Mouse (Mus musculus) mesoderm, embryonic 11.5 days (tissue): Measurements from ENCODE around the gene Rbm6.
A peak's percentile ranks its signal among the peaks of the same experiment; 100 is the strongest.

ENCODE experiments used
- DNase-seq: peaks from one replicate; pipeline ENCODE4 v3.0.0-alpha.2; 2012; ENCODE audit warnings: low read depth, low spot score

The Rbm6 gene

DNA sequence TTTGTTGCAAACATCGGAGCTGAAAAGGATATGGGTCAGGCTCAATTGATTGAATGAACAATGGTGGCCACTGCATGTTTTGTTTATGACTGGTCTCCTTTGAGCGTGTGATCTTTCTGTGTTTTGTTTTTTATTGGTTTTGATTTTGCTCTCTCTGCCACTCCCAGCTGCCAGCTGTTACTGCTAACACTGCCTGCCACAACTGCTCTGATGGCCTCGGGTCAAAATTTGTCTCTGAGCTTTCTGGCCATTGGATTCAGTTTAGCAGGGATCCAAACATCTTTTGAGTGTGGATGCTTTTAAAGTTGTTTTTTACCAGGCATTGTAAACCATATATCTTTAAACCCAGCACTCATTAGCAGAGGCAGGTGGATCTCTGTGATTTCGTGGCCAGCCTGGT lies 7.4 kb upstream of the Rbm6 start:
- no peak for DNase-seq

DNA sequence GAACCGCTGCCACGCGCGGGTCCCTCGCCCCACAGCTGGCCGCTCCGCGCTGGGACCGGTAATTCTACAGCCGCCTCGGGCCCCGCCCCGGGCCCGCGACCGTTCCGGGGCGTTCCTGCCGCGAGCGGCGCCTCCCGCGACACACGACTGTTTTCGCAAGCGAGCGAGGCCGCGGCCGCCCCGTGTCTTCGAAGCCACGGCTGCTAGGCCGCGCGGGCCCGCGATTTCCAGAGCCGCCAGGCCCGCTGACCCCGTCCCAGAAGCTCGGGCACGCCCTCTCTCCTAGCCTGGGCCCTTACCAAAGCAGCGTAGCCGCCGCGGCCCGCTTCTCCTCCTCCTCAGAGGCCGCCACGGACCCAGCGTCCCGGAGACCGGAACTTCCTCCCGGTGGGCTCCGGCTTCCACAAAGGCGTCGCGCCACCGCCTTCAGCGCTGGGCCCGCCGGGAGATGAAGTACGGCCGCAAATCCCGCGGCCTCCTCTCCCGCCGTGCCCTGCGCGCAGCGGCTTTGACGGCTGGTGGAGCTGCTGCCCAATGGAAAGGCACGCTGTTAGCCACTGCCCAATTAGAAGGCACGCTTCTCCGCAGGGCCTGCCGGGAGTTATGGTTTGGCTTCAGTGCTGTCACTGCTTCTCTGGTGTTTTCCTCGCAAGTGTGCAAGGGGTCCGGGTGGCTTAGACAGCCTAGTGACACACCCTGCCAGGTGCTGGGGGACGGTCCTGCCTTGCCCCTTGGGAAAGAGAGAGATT lies 513 bp downstream of the Rbm6 start:
- peak; percentile 95 for DNase-seq

DNA sequence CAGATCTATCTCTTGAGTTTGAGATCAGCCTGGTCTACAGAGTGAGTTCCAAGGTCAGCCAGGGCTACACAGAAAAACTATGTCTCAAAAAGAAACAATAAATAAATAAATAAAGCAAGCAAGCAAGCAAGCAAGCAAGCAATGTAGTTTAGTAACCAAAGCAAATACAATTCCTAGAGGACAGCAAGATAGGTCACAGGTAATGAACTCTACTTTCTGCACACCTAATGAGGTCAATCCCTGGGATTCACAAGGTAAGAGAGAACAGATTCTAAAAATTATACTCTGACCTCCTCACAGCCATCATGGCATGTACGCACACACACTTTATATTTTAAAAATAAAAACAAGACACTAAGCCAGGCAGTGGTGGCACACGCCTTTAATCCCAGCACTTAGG lies 7.0 kb downstream of the Rbm6 start:
- DNase-seq: no peak

DNA sequence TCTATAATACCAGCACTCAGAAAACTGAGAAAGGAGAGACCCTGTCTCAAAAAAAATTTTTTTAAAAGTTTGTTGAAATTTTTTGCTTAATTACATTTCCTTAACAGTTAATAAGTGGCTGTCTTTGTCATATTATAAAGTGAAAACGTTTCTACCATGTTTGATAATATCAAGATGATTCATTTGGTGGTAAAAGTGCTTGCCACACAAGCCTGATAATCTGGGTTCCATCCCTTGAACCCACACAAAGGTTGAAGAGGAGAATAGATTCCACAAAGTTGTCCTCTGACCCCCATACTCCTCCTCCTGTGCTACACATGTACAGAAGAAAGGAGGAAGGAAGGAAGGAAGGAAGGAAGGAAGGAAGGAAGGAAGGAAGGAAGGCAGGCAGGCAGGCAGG lies 8.5 kb downstream of the Rbm6 start:
- no peak for DNase-seq

DNA sequence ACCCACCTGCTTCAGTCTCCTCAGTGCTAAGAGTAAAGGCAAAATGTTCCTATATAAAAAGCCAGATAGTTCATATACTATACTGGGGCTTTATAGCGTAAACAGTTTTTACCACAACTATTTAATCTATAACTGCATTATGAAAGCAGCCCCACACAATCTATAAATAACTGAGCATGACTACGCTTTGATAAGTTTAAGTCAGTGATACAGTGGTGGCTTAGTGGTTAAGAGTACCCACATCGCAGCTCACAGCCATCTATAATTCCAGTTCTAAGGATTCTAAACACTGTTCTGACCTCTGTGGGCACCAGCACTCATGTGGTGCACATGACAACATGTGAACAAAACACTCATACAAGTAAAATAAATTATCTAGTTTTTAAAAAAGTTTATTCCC lies 14.7 kb downstream of the Rbm6 start:
- DNase-seq: no peak

DNA sequence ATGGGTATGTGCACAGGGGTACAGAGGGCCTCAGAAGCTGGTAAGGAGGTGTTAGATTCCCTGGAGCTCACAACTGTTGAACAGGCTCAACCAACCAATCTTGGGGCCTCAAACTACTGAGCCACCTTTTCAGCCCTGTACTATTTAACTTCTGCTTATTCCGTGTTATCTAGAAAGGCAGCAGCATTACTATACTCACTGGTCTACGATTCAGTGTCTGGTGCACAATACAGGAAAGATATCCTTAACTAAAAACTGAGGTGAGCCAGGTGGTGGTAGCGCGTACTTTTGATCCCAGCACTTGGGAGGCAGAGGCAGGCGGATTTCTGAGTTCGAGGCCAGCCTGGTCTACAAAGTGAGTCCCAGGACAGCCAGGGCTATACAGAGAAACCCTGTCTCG lies 24.1 kb downstream of the Rbm6 start:
- no peak for DNase-seq

DNA sequence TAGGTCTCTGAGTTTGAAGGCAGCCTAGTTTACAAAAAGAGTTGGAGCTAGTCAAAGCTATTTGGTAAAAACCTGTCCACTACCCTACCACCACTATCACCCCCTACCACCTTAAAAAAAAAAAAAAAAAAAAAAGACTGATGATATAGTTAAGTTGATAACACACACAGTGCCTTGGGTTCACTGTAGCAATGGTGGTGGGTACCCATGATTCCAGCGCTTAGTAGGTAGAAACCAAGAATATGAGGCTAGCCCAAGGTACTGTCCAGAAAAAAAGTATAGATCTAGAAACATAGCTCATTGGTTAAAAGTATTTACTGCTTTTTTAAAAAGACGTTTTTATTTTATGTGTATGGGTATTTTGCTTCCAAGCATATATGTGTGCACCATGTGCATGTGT lies 30.3 kb downstream of the Rbm6 start:
- no peak for DNase-seq

DNA sequence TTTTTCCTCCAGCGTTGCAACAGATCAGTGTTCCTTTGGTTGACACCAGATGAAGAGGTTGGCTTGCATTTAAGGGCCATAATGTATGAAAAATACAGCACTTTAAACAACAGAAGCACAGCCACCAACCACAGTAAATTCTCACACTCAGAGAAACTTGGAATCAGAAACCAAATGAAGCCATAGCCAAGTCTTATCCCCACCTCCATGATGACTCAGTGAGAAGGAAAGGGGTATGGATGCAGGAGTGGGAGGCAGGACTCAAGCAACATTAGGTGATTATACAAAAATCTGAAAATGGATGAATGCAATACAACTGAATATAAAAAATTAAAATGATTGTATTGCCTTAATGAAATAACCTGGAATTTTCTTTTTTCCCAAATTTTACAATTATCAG lies 34.2 kb downstream of the Rbm6 start:
- DNase-seq: no peak

DNA sequence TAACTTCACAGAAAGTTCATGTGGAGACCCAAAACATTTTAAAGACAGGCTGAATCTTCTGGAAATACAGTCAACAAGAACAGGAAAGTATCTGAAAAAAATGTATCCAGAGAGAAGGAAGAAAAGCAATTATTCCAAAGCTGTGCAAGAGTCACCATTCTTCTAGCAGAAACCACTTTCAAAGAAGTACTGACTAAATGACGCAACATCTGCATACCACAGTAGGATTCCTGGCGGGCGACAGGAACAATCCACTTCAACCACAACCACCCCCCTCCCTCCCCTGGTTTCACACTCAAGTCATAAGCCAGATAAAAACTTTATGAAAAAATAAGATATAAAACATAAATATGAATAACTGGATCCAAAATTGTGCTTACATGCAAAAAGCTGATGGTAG lies 39.2 kb downstream of the Rbm6 start:
- no peak for DNase-seq

DNA sequence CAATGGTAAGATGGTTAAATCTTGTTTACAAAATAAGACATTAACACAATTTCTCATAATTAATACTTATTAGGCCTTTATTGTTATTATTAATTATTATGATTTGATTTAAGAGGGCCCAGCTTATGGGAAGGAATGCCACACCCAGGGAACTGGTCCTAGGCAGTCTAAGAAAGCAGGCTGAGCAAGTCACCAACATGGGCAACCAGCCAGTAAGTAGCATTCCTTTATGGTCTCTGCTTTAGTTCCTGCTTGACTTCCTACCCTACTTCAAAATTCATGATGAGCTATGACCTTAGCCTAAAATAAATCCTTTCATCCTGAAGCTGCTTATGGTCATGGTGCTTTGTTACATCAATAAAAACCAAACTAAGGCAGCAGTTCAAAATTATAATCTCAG lies 41.3 kb downstream of the Rbm6 start:
- no peak for DNase-seq

DNA sequence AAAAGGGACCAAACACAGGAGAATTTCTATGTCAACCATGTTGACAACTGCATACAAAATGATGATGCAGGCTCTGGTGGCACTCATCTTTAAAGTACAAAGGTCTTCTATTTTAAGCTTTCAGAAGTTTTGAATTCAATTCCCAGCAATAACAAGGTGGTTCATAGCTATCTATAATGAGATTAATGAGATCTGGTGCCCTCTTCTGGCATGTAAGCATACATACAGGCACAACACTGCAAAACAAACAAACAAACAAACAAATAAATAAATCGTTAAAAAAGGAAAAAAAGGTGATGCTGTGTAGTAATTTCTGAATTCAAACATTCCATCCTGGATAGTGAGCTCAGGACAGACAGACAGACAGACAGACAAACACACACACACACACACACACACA lies 60.9 kb downstream of the Rbm6 start:
- DNase-seq: no peak

DNA sequence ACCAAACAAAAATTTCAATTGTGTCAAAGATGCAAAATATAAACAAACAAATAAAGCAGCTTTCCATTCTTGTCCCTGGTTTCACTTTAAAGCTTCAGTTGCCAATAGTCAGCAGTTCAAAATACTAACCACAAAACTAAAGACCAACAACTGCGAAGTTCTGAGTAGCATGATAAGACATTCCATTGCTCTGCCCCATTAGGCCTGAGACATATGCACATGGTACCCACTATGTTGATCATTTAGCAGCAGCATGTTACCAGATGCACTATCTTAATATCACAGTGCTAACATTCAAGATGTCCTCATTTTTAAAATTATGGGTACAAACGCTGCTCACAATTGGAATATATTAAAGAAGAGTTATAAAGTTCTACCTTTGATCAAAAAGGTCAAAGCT lies 62.1 kb downstream of the Rbm6 start:
- DNase-seq: no peak

DNA sequence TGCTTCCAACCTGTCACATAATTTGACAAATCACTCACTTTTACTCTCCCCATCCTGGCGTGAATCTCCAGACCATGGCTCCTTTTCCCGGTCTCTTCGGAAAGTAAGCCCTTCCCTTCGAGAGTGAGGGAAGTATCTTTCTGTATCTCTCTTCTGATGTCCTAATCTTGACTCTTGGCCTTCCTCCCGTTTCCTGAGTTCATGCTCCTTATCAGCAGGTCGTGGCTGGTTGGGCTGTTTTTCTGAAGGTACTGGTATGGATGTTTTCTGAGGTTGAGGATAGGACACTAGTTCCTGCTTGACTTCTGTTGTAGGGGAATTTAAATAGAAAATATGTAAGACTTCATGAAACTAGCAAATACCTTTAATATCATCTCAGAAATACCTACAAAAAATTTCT lies 81.3 kb downstream of the Rbm6 start:
- no peak for DNase-seq

DNA sequence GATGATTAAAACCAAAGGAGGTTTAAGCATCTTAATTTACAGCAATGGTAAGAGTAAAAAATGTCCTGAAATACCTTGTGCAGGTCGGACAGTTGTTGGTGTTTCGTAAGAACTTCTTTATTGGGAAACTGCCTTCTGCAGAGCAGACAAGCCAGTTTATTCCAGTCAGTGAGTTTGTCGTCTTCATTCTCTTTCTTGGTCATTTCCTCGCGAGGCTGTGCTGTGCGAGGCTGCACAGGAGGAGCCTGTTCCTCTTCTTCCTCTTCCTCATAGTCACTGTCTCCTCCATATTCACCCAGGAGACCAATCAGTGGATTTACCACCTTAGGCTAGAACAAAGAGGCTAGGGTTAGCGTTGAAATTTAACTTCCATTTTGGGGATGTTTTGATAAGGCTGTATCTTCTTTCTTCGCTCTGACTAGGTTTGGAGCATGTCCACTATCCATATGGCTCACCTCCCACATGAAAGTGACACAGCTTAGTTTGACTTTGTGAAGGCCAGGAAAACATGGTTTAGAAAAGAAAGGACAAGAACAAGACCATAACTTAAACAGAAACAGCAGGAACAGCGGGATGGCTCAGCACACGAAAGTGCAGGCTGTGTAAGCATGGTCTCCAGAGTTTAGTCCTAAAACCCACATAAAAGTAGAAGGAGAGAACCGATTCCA lies 90.4 kb downstream of the Rbm6 start:
- DNase-seq: no peak

DNA sequence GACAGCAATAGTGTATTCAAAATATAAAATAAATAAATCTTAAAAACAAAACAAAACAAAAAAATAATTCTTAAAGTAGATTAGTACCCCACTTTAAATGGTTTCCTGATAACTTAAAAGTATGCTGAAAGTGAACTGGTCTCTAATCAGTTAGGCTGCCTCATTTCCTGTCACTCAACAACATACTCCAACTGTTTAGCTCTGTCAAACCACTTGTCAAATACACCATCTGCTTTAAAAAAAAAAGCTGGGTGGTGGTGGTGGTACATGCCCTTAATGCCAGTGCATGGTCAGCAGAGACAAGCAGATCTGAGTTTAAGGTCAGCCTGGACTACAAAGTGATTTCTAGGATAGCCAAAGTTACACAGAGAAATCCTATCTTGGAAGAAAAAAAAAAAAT lies 96.2 kb downstream of the Rbm6 start:
- no peak for DNase-seq

DNA sequence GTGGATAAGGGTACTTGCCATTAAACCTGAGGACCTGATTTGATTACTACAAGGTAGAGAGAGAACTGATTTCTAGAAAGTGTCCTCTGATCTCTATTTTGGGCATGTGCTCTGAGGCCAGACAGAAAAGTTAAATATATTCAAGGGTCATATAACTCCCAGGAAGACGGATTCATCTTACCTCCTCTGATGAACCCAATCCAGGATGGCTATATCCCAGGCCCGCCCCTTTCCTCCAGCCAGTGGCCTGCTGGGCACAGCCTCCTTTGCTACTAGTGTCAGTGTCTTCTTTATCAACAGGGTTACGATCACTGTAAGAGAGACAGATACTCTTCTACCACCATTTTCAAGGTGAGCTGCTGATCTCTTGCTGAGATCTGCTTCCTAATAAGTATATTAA lies 98.6 kb downstream of the Rbm6 start:
- no peak for DNase-seq

DNA sequence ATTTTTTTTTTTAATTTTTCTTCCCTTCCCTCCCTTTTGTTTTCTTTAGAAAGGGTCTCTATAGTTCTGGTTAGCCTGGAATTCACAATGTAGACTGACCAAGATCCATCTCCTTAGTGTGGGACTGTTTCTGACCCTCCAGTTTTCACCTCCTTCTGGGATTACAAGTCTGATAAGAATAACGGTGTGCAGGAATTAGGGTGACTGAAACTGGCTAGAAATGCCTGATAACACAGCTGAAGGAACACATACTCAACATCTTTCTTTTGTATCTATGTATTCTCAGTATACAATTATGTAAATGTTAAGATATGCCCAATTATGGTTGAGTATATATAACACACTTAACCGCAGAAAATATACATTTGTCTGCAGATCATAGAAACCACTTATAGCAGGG lies 101.3 kb downstream of the Rbm6 start:
- no peak for DNase-seq

DNA sequence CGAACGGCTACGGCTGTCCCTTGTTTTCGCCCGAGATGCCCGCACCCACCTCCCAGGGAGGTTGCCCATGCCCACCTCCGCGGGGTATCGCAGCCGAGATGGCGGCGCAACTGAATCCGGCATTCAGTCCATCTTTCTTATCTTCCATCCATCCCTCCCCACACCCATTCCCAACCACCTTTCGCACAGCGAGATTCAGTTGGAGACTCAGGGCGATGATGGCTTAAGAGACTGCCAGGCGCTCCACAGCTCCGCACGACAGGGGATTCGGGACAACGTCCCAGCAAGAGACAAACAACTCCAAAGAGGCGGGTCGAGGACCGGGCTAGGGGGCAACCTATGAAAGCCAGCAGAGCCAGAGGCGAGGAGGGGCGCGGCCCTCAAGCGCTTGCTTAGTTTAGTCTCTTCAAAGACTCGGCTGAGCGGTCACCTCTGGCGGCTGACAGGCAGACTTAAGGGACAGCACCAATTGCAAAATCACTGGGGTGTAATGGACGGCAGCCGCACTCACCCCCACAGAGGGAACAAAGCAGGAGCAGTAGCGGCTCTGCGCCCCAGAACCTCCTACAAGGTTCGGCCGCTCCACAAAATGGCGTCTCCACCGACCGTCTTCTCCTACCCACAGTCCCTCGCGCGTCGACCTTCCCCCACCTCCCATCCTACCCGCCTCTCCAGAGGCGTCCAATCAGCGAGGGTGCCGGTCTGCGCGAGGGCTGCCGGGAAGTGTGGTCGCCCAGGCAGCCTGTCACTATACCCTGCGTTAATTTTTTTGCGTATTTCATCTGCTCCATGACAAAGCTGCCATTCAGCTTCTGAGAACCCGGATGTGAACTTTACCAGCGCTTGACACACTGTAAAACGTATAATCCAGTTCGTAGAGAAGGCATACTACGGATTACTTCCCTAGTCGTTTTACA lies 102.4 kb downstream of the Rbm6 start, which contains the start of gene Rbm5:
Rbm5 (minus strand) TSS at position 623 of the 917 bp plus-strand sequence.
- DNase-seq: peak; percentile 96

DNA sequence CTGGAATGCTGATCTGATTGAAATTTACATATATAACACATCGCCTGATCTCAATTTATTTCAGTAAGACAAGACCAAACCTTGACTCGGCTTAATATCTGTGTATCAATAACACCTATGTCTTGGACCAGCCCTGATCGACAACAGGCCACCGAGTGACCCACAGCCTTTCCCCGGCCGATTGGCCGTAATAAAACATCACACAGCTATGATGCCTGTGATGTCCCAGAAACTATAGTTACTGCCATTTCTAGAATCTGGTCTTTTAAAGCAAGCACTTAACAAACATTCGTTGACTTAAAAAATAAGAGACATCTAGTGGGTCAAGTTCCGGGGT lies 103.0 kb downstream of the Rbm6 start:
- no peak for DNase-seq

DNA sequence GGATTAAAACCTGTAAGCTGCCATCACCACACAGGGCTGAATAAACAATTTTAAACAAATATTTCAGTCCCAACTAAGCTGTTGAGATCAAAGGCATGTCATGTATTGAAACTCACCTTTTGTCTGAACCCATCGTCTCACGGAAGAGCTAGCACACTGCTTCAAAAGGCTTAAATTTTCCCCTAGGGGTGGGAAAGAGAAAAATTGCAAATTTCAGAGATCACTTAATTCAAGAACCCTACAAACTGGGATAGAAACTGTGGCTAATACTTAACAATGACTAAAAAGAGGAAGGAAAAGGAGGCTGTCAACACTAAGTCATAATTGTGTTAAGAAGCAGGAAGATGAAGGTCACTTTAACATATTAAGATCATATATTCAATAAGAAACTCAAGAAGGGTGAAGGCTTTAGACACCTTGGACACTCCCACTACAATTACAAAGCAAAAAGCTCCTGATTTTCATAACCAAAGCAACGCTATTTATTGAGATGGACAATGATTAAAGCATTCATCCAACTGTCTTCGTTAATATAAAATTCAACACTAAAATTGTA lies 103.5 kb downstream of the Rbm6 start:
- DNase-seq: peak; percentile 5

DNA sequence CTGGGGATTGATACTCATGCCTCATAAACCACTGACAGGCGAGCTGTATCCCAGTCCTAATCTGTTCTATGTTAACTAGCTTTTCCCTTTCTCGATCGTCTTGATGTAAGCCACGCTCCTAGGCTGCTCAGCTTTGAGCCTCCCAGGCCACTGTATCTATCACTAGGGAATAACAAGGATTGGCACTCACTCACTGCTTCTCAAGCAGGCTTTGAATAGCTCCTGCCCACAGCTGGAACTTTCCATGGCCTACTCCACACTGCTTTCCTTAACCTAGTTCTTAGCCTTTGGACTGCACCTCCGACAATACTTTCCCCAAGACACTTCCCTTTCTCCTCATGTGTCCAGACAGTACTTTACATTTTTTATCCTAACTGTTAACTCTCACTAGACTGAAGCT lies 104.2 kb downstream of the Rbm6 start:
- DNase-seq: no peak

DNA sequence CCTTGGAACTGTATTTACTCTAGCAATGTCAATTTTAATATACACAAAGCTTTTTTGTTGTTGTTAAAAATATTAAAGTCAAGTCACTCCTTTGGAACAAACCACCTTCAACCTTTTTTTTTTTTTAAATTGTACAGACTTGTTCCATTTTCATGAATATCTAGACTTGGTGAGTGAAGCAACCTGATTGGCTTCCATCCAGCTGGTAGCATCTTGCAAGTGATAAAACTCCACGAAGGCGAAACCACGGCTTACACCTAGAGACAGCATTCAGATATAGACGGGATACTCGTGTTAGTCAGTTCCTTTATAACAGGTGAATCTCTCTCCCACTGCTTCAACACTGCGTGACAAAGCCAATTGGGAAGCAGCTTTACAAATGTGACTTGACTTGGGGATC lies 113.4 kb downstream of the Rbm6 start:
- no peak for DNase-seq
